Mouse (Mus musculus) bone marrow macrophage, adult 2 months (primary cell): Measurements from ENCODE around the gene Stra6. TPM values are rescaled to one million over a fixed set of nuclear protein-coding genes. Genes with fewer than 3 reads are reported as not detected.

ENCODE experiments used
- H3K27ac ChIP-seq: 2 replicates; pipeline ENCODE4 v1.5.1; 2012; ENCODE audit warnings: low read depth, low read length; ENCODE audit not compliant: insufficient read depth
- H3K4me1 ChIP-seq: 2 replicates; pipeline ENCODE4 v1.6.1; 2012; ENCODE audit warnings: low read length; ENCODE audit not compliant: control insufficient read depth, insufficient read depth
- H3K4me3 ChIP-seq: 2 replicates; pipeline ENCODE4 v1.5.1; 2012; ENCODE audit warnings: mild to moderate bottlenecking, low read length, moderate library complexity; ENCODE audit not compliant: insufficient read depth
- CTCF ChIP-seq: IDR thresholded peaks from 2 replicates; pipeline ENCODE4 v1.5.1; 2012; ENCODE audit warnings: low read depth, mild to moderate bottlenecking, low read length, moderate library complexity
- POLR2A ChIP-seq: IDR thresholded peaks from 2 replicates; pipeline ENCODE4 v1.6.1; 2012; ENCODE audit warnings: mild to moderate bottlenecking, low read depth, low read length, borderline replicate concordance
- polyA plus RNA-seq: library from polyadenylated mRNA; stranded (reverse); fragments of >200 nt; gene quantifications from 2 replicates; pipeline ENCODE4 v1.2.4, GENCODE M21; 2012; ENCODE audit not compliant: missing spikeins, insufficient read depth, insufficient read length

The Stra6 gene
- polyA plus RNA-seq, 1 experiment = not detected

DNA sequence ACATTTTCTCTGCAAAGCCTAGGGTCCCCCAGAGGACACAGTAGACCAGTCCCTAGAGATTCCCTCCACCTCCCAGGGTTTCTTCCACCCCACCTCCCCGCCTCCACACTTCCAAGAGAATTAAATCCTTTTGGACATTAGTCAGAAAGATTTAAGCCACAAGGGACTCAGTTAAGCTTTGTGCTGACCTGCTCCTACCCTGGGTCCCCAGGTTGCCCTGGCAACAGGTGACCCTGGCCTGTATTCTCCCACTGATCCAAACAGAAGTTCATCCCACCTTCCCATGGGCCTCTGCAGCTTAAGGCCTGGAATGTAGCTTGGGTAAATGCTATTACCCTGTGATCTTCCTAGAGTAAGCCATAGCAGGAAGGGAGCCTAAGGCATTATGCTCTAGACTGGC, 81.1 kb downstream of the Stra6 start:
- Histone ChIP-seq H3K4me3 (no peak overlapping the region), H3K4me1 (no peaks in the 10 kb centered on the region), H3K27ac (no peak overlapping the region)
- TF ChIP-seq POLR2A (no peak), CTCF (no peak)

DNA sequence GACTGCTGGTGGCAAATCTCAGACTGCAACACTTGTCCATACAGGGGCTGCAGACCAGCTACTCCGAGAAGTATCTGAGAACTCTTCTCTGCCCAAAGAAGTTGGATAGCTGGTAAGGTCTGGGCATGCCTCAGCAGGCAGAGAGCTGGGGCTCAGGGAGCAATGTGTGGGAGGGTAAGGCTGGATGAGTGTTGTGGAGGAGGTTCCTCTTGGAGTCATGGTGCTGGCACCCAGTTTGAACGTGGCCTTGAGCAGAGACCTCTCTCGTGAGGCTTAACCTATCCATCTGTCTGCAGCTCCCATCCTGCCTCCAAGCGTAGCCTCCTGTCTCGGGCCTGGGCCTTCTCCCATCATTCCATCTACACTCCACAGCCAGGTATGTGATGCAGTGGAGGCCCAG, 81.8 kb downstream of the Stra6 start:
- TF ChIP-seq CTCF (no peak), POLR2A (no peak)
- H3K27ac ChIP-seq = no peak overlapping the region

DNA sequence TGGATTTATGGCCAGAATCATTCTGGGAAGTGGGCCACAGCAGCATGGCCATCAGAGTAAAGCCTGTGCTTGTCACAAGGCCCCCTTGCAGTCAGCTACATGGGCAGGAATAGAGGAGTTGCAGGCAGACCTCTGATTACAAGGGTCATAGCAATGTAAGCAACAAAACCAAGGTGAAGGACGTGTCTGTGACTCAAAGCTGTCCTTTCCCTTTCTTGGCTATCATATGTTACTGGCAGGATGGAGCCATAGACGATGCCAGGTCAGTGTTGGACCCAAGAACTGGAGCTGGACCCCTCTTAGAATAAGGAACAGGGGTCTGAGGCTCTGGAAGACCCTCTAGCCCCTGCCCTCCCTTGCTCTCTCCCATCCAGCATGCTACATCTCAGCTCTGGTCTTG, 85.2 kb downstream of the Stra6 start:
- TF ChIP-seq CTCF (no peak), POLR2A (no peak)
- no peaks in the 10 kb centered on the region for H3K4me1 ChIP-seq
- no peak overlapping the region for H3K27ac ChIP-seq
- no peak overlapping the region for H3K4me3 ChIP-seq

More for the DNA sequence above, 81.8 kb downstream of the Stra6 start:
- Histone ChIP-seq H3K4me3 (no peak overlapping the region), H3K4me1 (no peaks in the 10 kb centered on the region)

DNA sequence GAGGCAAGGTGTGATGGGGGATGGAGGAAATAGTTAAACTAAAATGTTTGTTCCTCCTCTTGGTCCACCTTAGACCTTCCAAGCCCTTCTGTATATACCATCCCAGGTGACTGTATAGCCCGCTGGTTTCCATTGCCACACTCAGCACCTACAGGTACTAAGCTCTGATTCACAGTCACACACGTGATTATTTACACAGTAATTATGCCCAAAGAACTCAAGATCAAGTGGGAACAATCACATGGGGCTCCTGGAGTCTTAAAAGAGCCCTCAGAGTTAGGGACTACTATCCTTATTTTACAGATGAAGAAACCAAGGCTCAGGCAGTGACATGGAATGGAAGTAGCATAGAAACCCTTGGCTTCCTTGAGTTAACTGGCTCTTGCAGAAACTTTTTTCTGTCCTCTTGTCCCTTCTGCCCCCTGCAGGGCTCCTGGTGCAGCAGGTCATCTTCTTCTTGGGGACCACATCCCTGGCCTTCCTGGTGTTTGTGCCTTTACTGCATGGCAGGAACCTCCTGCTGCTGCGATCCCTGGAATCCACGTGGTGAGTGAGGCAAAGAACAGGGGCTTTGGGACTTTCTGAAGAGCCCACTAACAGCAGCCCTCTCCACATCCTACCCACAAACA, 87.3 kb downstream of the Stra6 start:
- H3K4me1 ChIP-seq = no peaks in the 10 kb centered on the region
- TF ChIP-seq CTCF (no peak), POLR2A (no peak)
- no peak overlapping the region for H3K4me3 ChIP-seq
- no peak overlapping the region for H3K27ac ChIP-seq

DNA sequence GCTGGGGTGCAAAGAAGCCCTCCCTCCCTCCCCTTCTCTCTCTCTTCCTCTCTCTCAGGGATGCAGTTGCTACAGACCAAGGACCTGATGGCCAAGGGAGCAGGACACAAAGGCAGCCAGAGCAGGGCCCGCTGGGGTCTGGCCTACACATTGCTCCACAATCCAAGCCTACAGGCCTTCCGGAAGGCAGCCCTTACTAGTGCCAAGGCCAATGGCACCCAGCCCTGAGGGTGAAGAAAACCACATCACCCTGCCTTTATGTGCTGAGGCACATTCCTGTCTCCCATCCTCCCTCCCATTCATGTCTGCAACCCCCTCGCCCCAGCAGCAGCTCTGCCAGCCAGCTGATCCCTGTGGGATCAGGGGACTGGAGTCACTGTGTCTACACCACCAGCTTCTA, 89.5 kb downstream of the Stra6 start:
- no peak for TF ChIP-seq POLR2A
- TF ChIP-seq CTCF = no peak
- Histone ChIP-seq H3K27ac (no peak overlapping the region), H3K4me3 (no peak overlapping the region), H3K4me1 (no peaks in the 10 kb centered on the region)

DNA sequence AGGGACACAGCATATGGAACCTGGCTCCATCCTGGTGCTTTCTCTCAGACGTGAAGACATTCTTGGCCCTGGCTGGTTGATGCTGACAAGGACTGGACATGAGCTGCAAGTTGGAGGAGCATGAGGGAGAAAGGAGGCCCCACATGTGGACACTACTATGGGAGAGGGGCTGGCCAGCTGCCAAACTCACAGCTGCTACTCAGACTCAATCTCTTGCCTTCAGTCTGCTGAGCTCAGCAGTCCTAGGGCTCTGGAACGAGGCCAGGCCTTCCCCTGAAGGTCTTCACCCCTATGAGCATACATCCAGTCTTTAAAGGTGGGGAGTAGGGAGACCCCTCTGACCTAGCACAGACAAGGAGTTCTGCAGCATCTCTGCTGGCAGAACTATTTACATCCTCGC, 91.8 kb downstream of the Stra6 start:
- no peaks in the 10 kb centered on the region for H3K4me1 ChIP-seq
- H3K27ac ChIP-seq = no peak overlapping the region
- no peak for TF ChIP-seq CTCF
- TF ChIP-seq POLR2A = no peak

DNA sequence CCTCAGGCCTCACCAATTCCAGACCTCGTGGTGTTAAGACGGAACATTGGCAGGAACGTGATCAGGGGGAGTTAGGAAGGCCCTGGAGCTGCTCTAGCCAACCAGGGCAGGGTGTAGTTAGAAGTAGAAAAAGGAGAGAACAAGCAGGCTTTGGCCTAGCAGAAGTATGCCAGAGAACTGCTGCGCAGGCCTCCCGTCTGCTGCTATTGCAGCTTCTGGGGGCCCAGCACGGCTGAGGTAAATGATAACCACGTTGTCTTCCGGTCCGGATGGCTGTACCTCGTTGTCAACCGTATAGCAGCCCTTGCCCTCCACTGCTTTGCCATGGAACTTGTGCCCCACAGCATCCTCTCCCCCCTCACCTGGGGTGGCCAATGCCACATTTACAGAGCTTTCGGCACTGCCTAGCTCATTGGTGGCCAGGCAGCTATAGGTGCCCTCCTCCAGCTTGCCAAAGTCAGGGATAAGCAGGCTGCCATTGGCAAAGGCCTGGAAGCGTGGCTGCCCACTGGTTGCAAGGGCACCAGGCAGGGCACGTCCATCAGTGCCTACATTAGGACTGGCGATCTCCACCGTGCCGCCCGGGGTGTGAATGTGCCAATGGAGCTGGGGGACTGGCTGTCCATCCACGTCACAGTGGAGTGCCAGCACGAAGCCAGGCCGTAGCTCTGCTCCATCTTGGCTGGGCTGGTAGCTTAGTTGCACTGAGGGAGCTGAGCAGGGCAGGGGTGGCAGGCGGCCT, 93.4 kb downstream of the Stra6 start:
- TF ChIP-seq POLR2A (no peak), CTCF (no peak)
- no peak overlapping the region for H3K27ac ChIP-seq
- H3K4me3 ChIP-seq = no peak overlapping the region
- no peaks in the 10 kb centered on the region for H3K4me1 ChIP-seq

More for the DNA sequence above, 91.8 kb downstream of the Stra6 start:
- no peak overlapping the region for H3K4me3 ChIP-seq

DNA sequence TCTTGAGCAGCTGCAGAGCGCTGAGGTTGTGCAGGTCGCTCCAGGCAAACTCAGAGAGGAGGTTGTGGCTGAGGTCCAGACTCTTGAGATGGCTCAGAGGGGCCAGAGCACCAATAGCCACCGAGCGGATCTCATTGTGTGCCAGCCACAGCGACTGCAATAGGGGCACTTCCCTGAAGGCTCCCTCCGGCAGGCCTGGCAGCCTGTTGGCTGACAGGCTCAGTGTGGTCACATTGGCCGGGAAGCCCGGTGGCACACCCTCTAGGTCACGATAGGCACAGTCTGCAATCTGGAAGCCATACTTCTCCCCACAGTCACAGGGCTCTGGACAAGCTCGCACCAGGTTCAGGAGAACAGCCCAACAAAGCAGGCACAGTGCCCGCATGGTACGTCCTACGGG, 94.2 kb downstream of the Stra6 start:
- Histone ChIP-seq H3K27ac (no peak overlapping the region), H3K4me1 (no peaks in the 10 kb centered on the region), H3K4me3 (no peak overlapping the region)
- no peak for TF ChIP-seq CTCF
- no peak for TF ChIP-seq POLR2A

DNA sequence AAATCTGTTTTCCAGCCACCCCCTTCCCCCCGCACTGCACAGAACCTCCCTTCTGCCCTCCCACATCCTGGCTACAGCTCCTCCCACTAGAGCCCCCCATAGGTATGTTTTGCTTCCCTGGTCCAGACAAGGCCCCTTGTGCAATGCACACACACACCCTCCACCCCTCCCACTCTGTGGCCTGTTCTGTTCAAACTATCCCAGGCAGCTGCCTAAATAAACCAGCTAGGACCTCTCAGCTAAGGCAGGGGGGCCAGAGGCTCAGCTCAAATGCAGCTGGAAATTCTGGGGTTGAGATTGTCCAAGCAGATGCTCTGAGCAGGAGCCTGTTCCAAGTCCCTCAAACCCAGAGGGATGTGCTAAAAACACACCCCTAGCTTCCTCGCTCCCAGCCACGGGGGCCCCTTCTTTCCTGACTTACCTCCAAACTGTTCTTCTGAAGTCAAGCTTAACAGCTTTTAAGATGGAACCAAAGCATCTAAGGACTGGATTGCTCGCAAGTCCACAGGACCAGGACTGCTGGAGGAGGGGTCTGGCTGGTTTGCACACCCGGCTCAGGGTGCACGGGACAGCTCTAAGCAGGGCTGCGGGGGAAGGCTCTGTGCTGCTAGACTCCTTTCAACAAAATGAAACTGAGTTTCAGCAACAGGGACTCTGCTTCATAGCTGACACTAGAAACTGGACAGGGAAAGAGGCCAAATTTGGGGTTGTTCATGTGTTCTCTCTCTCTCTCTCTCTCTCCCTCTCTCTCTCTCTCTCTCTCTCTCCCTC, 95.1 kb downstream of the Stra6 start:
- no peak overlapping the region for H3K27ac ChIP-seq

DNA sequence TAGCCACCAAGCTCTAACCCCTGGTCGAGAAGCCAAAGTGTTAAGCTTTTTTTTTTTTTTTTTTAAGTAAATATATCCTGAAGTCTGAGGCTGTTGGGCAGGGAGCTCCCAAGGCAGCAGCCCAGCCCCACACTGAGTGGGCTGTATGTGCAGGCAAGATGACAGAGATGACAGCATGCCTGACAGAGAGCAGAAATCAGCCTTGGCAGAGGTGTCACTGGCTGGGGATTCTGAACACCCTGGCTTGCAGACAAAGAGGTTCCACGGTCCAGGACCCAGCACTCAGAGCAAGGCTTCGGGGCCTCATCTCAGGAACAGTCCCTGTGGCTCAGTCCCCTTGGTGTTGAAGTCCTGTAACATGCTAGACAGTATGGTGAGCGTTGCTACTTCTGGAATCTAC, 96.3 kb downstream of the Stra6 start:
- H3K27ac ChIP-seq = no peak overlapping the region
- no peak overlapping the region for H3K4me3 ChIP-seq
- H3K4me1 ChIP-seq = no peaks in the 10 kb centered on the region
- TF ChIP-seq POLR2A (no peak), CTCF (no peak)

More for the DNA sequence above, 95.1 kb downstream of the Stra6 start:
- TF ChIP-seq POLR2A = no peak
- TF ChIP-seq CTCF = no peak
- H3K4me3 ChIP-seq = no peak overlapping the region
- H3K4me1 ChIP-seq = no peaks in the 10 kb centered on the region
